Mouse (Mus musculus) forebrain, embryonic 14.5 days (tissue): ENCODE results near the gene Far1. TPM values are rescaled to one million over a fixed set of nuclear protein-coding genes. Genes with fewer than 3 reads are reported as not detected.

ENCODE experiments used
- ATAC-seq: fragments of 200-750 bp; cut with Nextera tagmentation; 2 replicates; pipeline ENCODE4 v1.8.0; 2017; ENCODE audit warnings: mild to moderate bottlenecking, moderate library complexity
- DNase-seq: peaks from one replicate; pipeline ENCODE4 v3.0.0-alpha.2; 2015; ENCODE audit warnings: low spot score
- H3K27ac ChIP-seq: fragments of 300-500 bp; sonication (generic); 2 replicates; pipeline ENCODE4 v1.5.1; 2014; ENCODE audit warnings: low read depth, mild to moderate bottlenecking, control low read depth, low read length, moderate library complexity
- H3K27me3 ChIP-seq: fragments of 300-500 bp; sonication (generic); replicated peaks from 2 replicates; pipeline ENCODE4 v1.6.1; 2014; ENCODE audit warnings: low read length, control low read depth, mixed read lengths; ENCODE audit not compliant: control insufficient read depth, insufficient read depth
- H3K36me3 ChIP-seq: fragments of 300-500 bp; sonication (generic); 2 replicates; pipeline ENCODE4 v1.6.1; 2014; ENCODE audit warnings: low read length, control low read depth; ENCODE audit not compliant: control insufficient read depth, insufficient read depth
- H3K4me1 ChIP-seq: fragments of 300-500 bp; sonication (generic); 2 replicates; pipeline ENCODE4 v1.6.1; 2014; ENCODE audit warnings: antibody characterized with exemption, low read length, control low read depth; ENCODE audit not compliant: control insufficient read depth, insufficient read depth
- H3K4me2 ChIP-seq: fragments of 300-500 bp; sonication (generic); 2 replicates; pipeline ENCODE4 v1.6.1; 2014; ENCODE audit warnings: mild to moderate bottlenecking, control low read depth, low read length
- H3K4me3 ChIP-seq: fragments of 300-500 bp; sonication (generic); 2 replicates; pipeline ENCODE4 v1.5.1; 2014; ENCODE audit warnings: low read depth, low read length, control low read depth
- H3K9ac ChIP-seq: fragments of 300-500 bp; sonication (generic); 2 replicates; pipeline ENCODE4 v1.6.1; 2014; ENCODE audit warnings: mild to moderate bottlenecking, low read length, control low read depth, moderate library complexity
- H3K9me3 ChIP-seq: fragments of 300-500 bp; sonication (generic); replicated peaks from 2 replicates; pipeline ENCODE4 v1.6.1; 2016; ENCODE audit warnings: low read length, control low read depth, mixed read lengths; ENCODE audit not compliant: control insufficient read depth
- WGBS: fragments of 180-500 bp; shearing (Covaris S2); extraction: QIAGEN DNeasy Blood & Tissue Kit; methylation state at CpG from one replicate; pipeline ENCODE4 v1.1.7; 2014; 5-methylcytosine and 5-hydroxymethylcytosine counted together
- polyA plus RNA-seq: library from polyadenylated mRNA; unstranded; fragments of >200 nt; fragmentation: Nextera tagmentation; extraction: Ambion mirVana; gene quantifications from 2 replicates; pipeline ENCODE4 v1.2.1, GENCODE M21; 2014

Far1 gene
- polyA plus RNA-seq, 1 experiment from 2014 or later = 62.1 TPM

DNA sequence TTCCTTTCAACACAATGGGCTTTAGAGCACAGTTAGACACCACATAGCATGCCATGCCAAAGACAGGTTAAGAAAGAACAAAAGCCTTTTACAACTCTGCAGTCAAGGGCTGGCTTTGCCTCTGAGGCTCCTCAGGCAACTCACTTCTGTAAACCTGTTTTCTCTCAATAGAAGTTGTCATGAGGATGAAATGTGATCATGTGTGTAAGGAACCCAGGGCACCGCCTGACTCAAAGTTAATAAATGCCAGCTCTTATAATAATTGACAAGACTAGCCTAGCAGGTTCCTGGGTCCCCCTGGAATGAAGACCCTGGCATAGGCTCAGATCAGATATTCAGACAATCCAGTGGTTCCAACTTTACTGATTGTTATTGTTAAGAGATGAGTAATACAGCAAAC is 77.5 kb downstream of the Far1 start:
- no peak overlapping the region for H3K27ac ChIP-seq
- H3K9me3 ChIP-seq = no peaks in the 10 kb centered on the region
- DNase-seq = no peak
- no peak overlapping the region for H3K4me3 ChIP-seq
- no peaks in the 10 kb centered on the region for H3K4me1 ChIP-seq
- H3K9ac ChIP-seq = no peak overlapping the region
- no peaks in the 10 kb centered on the region for H3K36me3 ChIP-seq
- WGBS = 68% methylated on average over 1 of the region's 1 CpGs
- no peak overlapping the region for H3K4me2 ChIP-seq
- no peak for ATAC-seq
- H3K27me3 ChIP-seq = no peaks in the 10 kb centered on the region

DNA sequence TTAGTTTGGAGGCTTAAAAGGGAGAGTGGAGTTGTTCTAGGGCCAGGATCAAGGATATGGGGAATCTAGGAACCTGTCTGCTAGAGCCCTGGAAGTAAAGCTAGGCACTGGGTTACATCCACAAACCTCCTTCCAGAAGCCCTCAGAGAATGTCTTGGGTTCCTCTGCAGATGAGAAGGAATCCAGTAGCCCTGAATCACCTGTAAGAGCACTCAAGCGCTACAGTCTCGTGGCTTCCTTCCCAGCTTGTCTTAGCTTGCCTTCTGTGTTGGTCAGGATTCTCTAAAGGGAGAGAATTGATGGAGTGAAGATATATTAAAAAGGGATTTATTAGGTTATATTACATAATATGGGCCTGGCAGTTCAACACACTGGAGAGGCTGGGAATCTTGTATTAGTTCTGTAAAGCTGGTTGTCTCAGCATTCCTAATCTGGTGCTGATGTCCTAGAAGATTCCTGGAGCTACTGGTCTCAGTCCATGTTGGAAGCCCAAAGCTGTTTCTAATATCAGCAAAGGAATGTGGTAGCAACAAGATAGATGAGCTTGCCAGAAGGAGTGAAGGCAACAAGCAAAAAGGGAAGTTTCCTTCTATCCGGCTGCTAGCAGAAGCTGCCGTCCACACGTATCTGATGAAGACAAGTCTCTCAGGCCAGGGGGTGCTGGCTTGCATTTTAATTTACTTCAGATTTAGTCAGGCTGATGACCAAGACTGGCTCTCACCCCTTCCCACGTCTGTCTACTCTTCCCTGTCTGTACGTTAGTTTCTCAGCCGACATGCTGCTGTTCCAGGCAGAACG is 78.1 kb downstream of the Far1 start:
- H3K27me3 ChIP-seq = no peaks in the 10 kb centered on the region
- H3K36me3 ChIP-seq = no peaks in the 10 kb centered on the region
- no peaks in the 10 kb centered on the region for H3K4me1 ChIP-seq
- ATAC-seq (no peak), DNase-seq (no peak)
- H3K9me3 ChIP-seq = no peaks in the 10 kb centered on the region
- WGBS = 87% methylated on average over 9 of the region's 9 CpGs
- H3K4me3 ChIP-seq = no peak overlapping the region
- H3K9ac ChIP-seq = no peak overlapping the region
- no peak overlapping the region for H3K4me2 ChIP-seq
- no peak overlapping the region for H3K27ac ChIP-seq

DNA sequence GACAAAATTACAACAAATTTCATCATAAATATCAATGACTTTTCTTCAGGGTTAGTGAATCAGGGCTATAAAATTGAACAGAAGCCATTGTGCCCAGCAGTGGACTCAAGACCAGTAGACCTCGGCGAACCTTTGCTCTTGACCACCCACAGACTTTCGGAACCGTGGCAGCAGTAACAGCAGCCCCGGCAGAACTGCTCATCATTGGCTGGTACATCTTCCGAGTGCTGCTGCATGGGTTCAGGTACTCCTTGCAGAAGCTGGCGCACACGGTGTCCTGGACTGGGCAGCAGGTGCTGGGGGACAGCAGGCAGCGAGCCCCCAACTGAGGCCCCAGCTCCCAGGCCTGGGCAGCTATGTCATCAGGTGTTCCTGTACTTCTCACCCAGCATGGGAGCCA is 79.1 kb downstream of the Far1 start:
- no peak for DNase-seq
- WGBS = 95% methylated on average over 9 of the region's 9 CpGs
- H3K36me3 ChIP-seq = no peaks in the 10 kb centered on the region

DNA sequence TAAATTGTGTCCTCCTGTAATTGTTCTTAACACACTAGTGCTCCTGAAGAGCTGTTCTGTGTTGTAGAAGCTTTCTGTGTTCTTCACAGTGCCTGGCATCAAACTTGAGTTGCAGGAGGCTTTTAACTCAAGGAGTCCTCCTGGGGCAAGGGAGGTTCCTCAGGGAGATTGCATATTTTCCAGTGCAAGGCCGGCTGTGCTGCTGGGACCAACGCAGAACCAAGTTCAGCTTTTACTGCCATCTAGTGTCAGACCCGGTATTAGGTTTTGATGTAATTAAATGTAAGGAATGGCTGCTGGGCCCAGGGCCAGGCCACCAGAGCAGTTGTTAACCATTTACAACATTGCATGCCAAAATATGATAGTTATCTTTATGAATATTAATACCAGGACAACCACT is 80.7 kb downstream of the Far1 start:
- Histone ChIP-seq H3K27ac (no peak overlapping the region), H3K4me2 (no peak overlapping the region), H3K9ac (no peak overlapping the region), H3K27me3 (no peaks in the 10 kb centered on the region), H3K9me3 (no peaks in the 10 kb centered on the region), H3K4me1 (no peaks in the 10 kb centered on the region), H3K4me3 (no peak overlapping the region), H3K36me3 (no peaks in the 10 kb centered on the region)
- ATAC-seq (peak; percentile 70; the same call in 1 of the 2 replicates), DNase-seq (peak; percentile 87)
- 0% methylated on average over 3 of the region's 3 CpGs for WGBS

More for the DNA sequence above, 79.1 kb downstream of the Far1 start:
- no peak for ATAC-seq
- H3K4me2 ChIP-seq = no peak overlapping the region
- H3K4me1 ChIP-seq = no peaks in the 10 kb centered on the region
- no peaks in the 10 kb centered on the region for H3K27me3 ChIP-seq
- no peaks in the 10 kb centered on the region for H3K9me3 ChIP-seq
- no peak overlapping the region for H3K27ac ChIP-seq
- no peak overlapping the region for H3K4me3 ChIP-seq
- no peak overlapping the region for H3K9ac ChIP-seq

DNA sequence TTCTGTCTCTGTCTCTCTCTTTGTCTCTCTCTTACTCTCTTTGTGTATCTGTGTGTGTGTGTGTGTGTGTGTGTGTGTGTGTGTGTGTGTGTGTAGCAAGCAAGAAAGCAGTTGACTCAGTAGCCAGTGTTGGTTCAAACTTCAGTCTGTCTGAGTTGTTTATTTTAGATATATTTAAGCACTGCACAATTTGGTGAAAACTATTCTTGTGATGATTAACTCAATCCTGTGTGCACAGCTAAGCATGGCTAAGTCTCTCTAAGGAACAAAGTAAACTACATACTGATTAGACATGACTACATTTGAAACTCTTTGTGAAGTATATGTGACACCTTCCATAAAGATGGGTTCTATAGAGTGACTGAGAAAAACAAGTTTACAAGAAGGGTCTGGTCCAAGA is 83.6 kb downstream of the Far1 start:
- no peak for ATAC-seq
- no peak overlapping the region for H3K4me2 ChIP-seq
- no peaks in the 10 kb centered on the region for H3K9me3 ChIP-seq
- no peaks in the 10 kb centered on the region for H3K36me3 ChIP-seq
- no peak overlapping the region for H3K27ac ChIP-seq
- H3K4me1 ChIP-seq = no peaks in the 10 kb centered on the region
- no peak overlapping the region for H3K4me3 ChIP-seq
- DNase-seq = no peak
- no peak overlapping the region for H3K9ac ChIP-seq
- H3K27me3 ChIP-seq = no peaks in the 10 kb centered on the region

DNA sequence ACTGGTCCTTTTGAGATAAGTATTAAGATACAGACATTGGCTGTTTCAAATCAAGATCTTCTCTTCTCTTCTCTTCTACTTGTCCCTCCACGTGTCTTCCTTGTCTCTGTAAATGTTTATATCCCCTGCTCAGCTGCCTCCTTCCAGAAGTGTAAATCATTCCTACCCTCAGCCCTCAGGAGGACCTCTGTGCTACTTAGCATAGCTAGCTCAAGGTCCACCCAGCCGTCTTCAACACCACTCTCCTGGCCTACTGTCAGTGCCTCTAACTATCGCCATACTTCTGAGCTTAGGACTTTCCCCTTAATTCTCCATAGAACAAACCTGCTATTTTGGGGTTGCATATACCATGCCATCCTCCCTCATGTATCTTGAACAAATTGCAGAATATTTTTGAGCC is 88.2 kb downstream of the Far1 start:
- Histone ChIP-seq H3K27ac (no peak overlapping the region), H3K4me1 (no peaks in the 10 kb centered on the region), H3K9ac (no peak overlapping the region), H3K27me3 (no peaks in the 10 kb centered on the region), H3K4me3 (no peak overlapping the region), H3K36me3 (no peaks in the 10 kb centered on the region), H3K4me2 (no peak overlapping the region), H3K9me3 (no peaks in the 10 kb centered on the region)
- WGBS = 91% methylated on average over 3 of the region's 3 CpGs
- DNase-seq = no peak
- no peak for ATAC-seq

DNA sequence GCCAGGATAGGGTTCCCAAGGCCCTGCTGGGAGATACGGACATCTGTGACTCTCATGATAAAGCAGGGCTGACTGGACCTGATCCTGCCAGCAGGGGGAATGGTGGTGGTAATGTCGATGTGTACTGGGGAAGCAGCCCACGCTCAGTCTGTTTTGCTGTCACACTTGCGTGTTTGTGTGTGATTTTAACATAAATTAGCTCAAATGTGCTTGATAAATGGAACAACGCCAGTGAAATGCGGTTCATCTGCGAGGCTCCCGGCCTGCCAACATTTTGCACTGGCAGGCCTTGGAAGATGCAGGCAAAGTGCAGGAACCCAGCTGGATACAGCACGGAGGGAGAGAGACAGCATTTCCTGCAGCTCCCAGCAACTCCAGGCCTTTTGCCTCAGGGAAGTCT is 94.3 kb downstream of the Far1 start:
- Histone ChIP-seq H3K27ac (peak overlapping the region; percentile 33; the same call in 1 of the 2 replicates), H3K36me3 (no peaks in the 10 kb centered on the region), H3K27me3 (no peaks in the 10 kb centered on the region), H3K9ac (no peak overlapping the region), H3K9me3 (no peaks in the 10 kb centered on the region), H3K4me3 (no peak overlapping the region), H3K4me2 (0 out of 2 replicates have a peak overlapping the region, but pooled peaks have one; percentile 7), H3K4me1 (peaks cover 7% of the 10 kb centered on the region; the same call in 1 of the 2 replicates)
- ATAC-seq (peak; percentile 84), DNase-seq (peak; percentile 90)
- 25% methylated on average over 9 of the region's 9 CpGs for WGBS

DNA sequence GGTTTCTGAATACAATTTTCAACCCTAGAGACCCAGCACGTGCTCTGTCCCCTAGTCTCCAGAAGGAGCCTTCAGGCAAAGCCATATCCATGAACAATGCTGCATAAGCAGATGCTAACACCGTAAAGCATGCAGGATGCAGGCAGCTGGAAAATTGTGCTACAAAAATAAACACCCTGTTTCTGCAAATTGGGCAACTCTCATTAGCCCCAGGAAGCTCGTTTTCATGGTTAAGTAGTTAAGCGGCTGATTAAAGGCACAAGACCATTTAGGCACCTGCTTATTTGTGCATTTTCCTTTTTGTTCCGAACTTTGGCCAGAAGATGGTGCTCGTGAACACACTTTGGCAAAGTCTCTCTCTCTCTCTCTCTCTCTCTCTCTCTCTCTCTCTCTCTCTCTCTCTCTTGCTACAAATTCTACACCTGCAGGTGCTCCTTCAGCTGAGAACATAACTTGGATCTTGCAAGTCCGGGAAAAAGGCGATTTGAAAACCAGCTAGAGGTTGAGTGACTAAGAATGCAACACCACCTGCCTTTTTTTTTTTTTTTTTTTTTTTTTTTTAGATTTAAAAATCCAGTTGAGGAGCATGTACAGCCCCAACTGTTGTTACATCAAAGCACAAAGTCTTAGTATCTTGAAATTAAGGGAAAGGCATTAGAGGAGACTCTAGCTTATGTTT is 95.5 kb downstream of the Far1 start:
- Histone ChIP-seq H3K4me2 (no peak overlapping the region), H3K27me3 (no peaks in the 10 kb centered on the region), H3K4me1 (peaks cover 7% of the 10 kb centered on the region; the same call in 1 of the 2 replicates), H3K4me3 (no peak overlapping the region), H3K36me3 (no peaks in the 10 kb centered on the region), H3K27ac (no peak overlapping the region), H3K9me3 (no peaks in the 10 kb centered on the region), H3K9ac (no peak overlapping the region)
- WGBS = 4% methylated on average over 8 of the region's 8 CpGs
- peak; percentile 92 for DNase-seq
- ATAC-seq = peak; percentile 58

DNA sequence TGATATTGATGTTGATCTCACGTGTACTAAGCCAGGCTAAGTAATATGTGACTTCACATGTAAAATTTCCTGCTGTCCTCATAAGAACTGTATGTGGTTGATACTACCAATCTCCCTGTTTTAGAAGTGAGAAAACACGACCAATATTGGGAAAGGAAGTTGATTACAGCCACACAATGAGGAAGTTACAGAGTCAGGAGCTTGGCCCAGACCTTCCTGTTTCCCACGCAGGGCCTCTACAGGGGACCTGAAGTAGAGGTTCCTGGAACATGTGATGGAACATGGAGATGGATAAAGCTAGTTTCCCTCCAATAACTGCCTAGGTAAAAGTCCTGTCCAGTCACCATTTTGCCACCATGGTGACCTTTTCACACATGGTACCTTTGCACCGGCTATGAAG is 99.0 kb downstream of the Far1 start:
- DNase-seq (no peak), ATAC-seq (no peak)
- no peaks in the 10 kb centered on the region for H3K36me3 ChIP-seq
- no peak overlapping the region for H3K27ac ChIP-seq
- H3K9me3 ChIP-seq = no peaks in the 10 kb centered on the region
- peaks cover 6% of the 10 kb centered on the region; the same call in 1 of the 2 replicates for H3K4me1 ChIP-seq
- WGBS = 76% methylated on average over 4 of the region's 4 CpGs
- no peak overlapping the region for H3K4me3 ChIP-seq
- H3K9ac ChIP-seq = no peak overlapping the region
- no peaks in the 10 kb centered on the region for H3K27me3 ChIP-seq
- no peak overlapping the region for H3K4me2 ChIP-seq
